Mouse (Mus musculus) bone marrow macrophage, adult 2 months (primary cell): ENCODE data around the gene Map4.

Experiments used
- CTCF ChIP-seq: IDR thresholded peaks from 2 replicates; pipeline ENCODE4 v1.5.1; 2012; ENCODE audit warnings: low read depth, mild to moderate bottlenecking, low read length, moderate library complexity
- POLR2A ChIP-seq: IDR thresholded peaks from 2 replicates; pipeline ENCODE4 v1.6.1; 2012; ENCODE audit warnings: mild to moderate bottlenecking, low read depth, low read length, borderline replicate concordance

DNA sequence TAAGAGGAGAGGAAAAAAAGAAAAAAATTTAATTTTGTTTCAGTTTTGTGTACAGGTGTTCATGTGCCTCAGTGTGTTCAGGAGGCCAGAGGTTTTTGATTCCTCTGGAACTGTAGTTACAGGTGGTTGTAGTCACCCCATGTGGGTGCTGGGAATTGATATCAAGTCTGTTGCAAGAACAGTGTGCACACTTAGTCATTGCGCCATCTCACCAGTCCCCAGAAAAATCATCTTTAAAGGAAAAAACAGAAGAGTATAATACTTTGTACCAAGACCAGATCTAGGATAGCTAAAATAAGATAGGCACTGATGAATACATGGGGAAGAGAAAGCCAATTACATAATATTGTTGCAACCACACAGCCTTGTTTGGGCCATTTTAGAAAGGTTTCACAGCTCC is 90.2 kb downstream of the Map4 start:
- TF ChIP-seq POLR2A: no peak
- no peak for TF ChIP-seq CTCF
